Mouse (Mus musculus) thymus, postnatal 10 days (tissue): ENCODE measurements around the gene Map4.

ENCODE experiments used
- DNase-seq, 2 experiments: peaks; one replicate each; pipeline ENCODE4 v3.0.0; 2021; ENCODE audit warnings: low spot score in 2 of 2

Gene Map4

GRCm38 (mm10) chr9:109931257-109932171, at the start of gene Map4:
Map4 (plus strand) TSS chr9:109931460.
- peak; percentile 92 to 95 for DNase-seq

GRCm38 (mm10) chr9:109886259-109886658, 45.0 kb upstream of the Map4 start:
- DNase-seq, result no peak

GRCm38 (mm10) chr9:109887321-109887720, 43.9 kb upstream of the Map4 start:
- DNase-seq, result no peak

- no peak for DNase-seq
Observed at GRCm38 (mm10) chr9:109891501-109891900, 39.8 kb upstream of the Map4 start.

- peak; percentile 40 to 77 for DNase-seq
Observed at GRCm38 (mm10) chr9:109892651-109893250, 38.5 kb upstream of the Map4 start.

GRCm38 (mm10) chr9:109894413-109895090, 36.7 kb upstream of the Map4 start:
- DNase-seq, result peak; percentile 34 to 58

- DNase-seq, result no peak
Observed at GRCm38 (mm10) chr9:109895593-109895992, 35.7 kb upstream of the Map4 start.

GRCm38 (mm10) chr9:109896253-109897150, 34.8 kb upstream of the Map4 start:
- DNase-seq, result no peak

- no peak for DNase-seq
Observed at GRCm38 (mm10) chr9:109898027-109898426, 33.2 kb upstream of the Map4 start.

GRCm38 (mm10) chr9:109899361-109899760, 31.9 kb upstream of the Map4 start:
- DNase-seq, result no peak

GRCm38 (mm10) chr9:109899774-109900173, 31.5 kb upstream of the Map4 start:
- no peak for DNase-seq

GRCm38 (mm10) chr9:109900604-109901003, 30.7 kb upstream of the Map4 start:
- DNase-seq, result no peak

- no peak for DNase-seq
Observed at GRCm38 (mm10) chr9:109902246-109902645, 29.0 kb upstream of the Map4 start.

GRCm38 (mm10) chr9:109902740-109903139, 28.5 kb upstream of the Map4 start:
- DNase-seq, result no peak

- no peak for DNase-seq
Observed at GRCm38 (mm10) chr9:109907300-109907699, 24.0 kb upstream of the Map4 start.

GRCm38 (mm10) chr9:109907774-109908465, 23.3 kb upstream of the Map4 start:
- no peak for DNase-seq

GRCm38 (mm10) chr9:109909102-109909501, 22.2 kb upstream of the Map4 start:
- DNase-seq, result no peak

- DNase-seq, result no peak
Observed at GRCm38 (mm10) chr9:109909926-109910325, 21.3 kb upstream of the Map4 start.

- no peak for DNase-seq
Observed at GRCm38 (mm10) chr9:109911779-109912178, 19.5 kb upstream of the Map4 start.

GRCm38 (mm10) chr9:109914269-109914926, 16.9 kb upstream of the Map4 start:
- DNase-seq, result no peak
